Mouse (Mus musculus) thymus, adult 2 months (tissue): ENCODE data around the gene Rhbdd1.

Source experiments
- CTCF ChIP-seq: fragments of 200-500 bp; IDR thresholded peaks from 2 replicates; pipeline ENCODE4 v1.5.1; 2012; ENCODE audit warnings: mild to moderate bottlenecking, control low read depth, low read length, moderate library complexity, borderline replicate concordance; ENCODE audit not compliant: control insufficient read depth, poor library complexity, insufficient read depth; ENCODE audit errors: extremely low read depth
- POLR2A ChIP-seq: fragments of 200-500 bp; IDR thresholded peaks from 2 replicates; pipeline ENCODE4 v1.6.1; 2012; ENCODE audit warnings: mild to moderate bottlenecking, low read length, control low read depth, moderate library complexity; ENCODE audit not compliant: control insufficient read depth, poor library complexity, insufficient read depth; ENCODE audit errors: extremely low read depth

GRCm38 (mm10) chr1:82433649-82434005 is 117.4 kb downstream of the Rhbdd1 start:
- TF ChIP-seq CTCF (no peak), POLR2A (no peak)
